Mouse (Mus musculus) hindbrain, embryonic 14.5 days (tissue): ENCODE data around the gene Gm36210. TPM values are rescaled to one million over a fixed set of nuclear protein-coding genes. Genes with fewer than 3 reads are reported as not detected.

Experiments
- ATAC-seq: fragments of 200-750 bp; cut with Nextera tagmentation; 2 replicates; pipeline ENCODE4 v1.8.0; 2017; ENCODE audit warnings: moderate number of reproducible peaks, mild to moderate bottlenecking, moderate TSS enrichment, moderate library complexity; ENCODE audit not compliant: low FRiP score
- DNase-seq: peaks from one replicate; pipeline ENCODE4 v3.0.0-alpha.2; 2015; ENCODE audit warnings: low spot score
- H3K27ac ChIP-seq: fragments of 300-500 bp; sonication (generic); 2 replicates; pipeline ENCODE4 v1.5.1; 2014; ENCODE audit warnings: mild to moderate bottlenecking, moderate library complexity
- H3K27me3 ChIP-seq: fragments of 300-500 bp; sonication (generic); 2 replicates; pipeline ENCODE4 v1.6.1; 2014; ENCODE audit warnings: mild to moderate bottlenecking, low read length, mixed read lengths; ENCODE audit not compliant: control insufficient read depth, insufficient read depth
- H3K36me3 ChIP-seq: fragments of 300-500 bp; sonication (generic); replicated peaks from 2 replicates; pipeline ENCODE4 v1.6.1; 2014; ENCODE audit not compliant: control insufficient read depth, insufficient read depth
- H3K4me1 ChIP-seq: fragments of 300-500 bp; sonication (generic); replicated peaks from 2 replicates; pipeline ENCODE4 v1.6.1; 2014; ENCODE audit warnings: antibody characterized with exemption, low read length, mixed read lengths; ENCODE audit not compliant: control insufficient read depth, insufficient read depth
- H3K4me2 ChIP-seq: fragments of 300-500 bp; sonication (generic); replicated peaks from 2 replicates; pipeline ENCODE4 v1.6.1; 2014; ENCODE audit warnings: mild to moderate bottlenecking, moderate library complexity
- H3K4me3 ChIP-seq: fragments of 300-500 bp; sonication (generic); replicated peaks from 2 replicates; pipeline ENCODE4 v1.5.1; 2014; ENCODE audit warnings: mild to moderate bottlenecking, low read length
- H3K9ac ChIP-seq: fragments of 300-500 bp; sonication (generic); 2 replicates; pipeline ENCODE4 v1.6.1; 2014
- H3K9me3 ChIP-seq: fragments of 300-500 bp; sonication (generic); 2 replicates; pipeline ENCODE4 v1.6.1; 2016; ENCODE audit warnings: low read length; ENCODE audit not compliant: control insufficient read depth
- WGBS: fragments of 180-500 bp; shearing (Covaris S2); extraction: QIAGEN DNeasy Blood & Tissue Kit; methylation state at CpG from one replicate; pipeline ENCODE4 v1.1.7; 2014; 5-methylcytosine and 5-hydroxymethylcytosine counted together
- polyA plus RNA-seq: library from polyadenylated mRNA; unstranded; fragments of >200 nt; fragmentation: Nextera tagmentation; extraction: Ambion mirVana; gene quantifications from 2 replicates; pipeline ENCODE4 v1.2.1, GENCODE M21; 2014

Gm36210 gene
- 0.25 and 0.43 TPM in 2 replicates for polyA plus RNA-seq

DNA sequence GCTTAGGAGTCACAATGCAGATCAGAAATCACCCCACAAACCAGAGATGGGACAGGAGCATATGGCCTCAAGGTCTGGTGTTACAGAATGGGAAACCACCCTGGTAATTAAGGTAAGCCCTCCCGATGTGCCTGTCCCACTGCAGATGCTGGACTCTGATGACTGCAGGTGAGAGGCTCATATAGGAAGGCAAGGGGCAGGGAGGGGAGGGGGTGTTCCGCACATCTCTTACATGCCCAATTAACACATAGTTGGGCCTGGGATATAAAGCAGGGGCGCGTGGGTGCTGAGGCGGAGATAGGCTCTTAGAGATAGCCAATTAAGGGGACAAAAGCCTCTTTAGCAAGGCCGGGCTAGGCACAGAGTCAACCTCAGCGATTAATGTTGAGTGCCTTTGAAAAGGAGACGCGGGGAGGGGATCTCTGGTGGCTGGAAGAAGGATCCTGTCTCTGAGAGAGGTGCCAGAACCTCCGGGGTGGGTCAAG lies at the start of gene Gm36210:
Gene Gm36210, minus strand, starts transcription at position 51 of the 485 bp plus-strand sequence.
- DNase-seq (no peak), ATAC-seq (no peak; the same call in 1 of the 2 replicates)
- Histone ChIP-seq H3K36me3 (no peaks in the 10 kb centered on the region), H3K27me3 (no peaks in the 10 kb centered on the region), H3K4me1 (no peaks in the 10 kb centered on the region), H3K9me3 (no peaks in the 10 kb centered on the region), H3K4me3 (no peak within 1 kb of the TSS), H3K27ac (no peak within 1 kb of the TSS), H3K4me2 (no peak within 1 kb of the TSS), H3K9ac (no peak within 1 kb of the TSS)
- 54% methylated on average over 10 of the region's 10 CpGs for WGBS

DNA sequence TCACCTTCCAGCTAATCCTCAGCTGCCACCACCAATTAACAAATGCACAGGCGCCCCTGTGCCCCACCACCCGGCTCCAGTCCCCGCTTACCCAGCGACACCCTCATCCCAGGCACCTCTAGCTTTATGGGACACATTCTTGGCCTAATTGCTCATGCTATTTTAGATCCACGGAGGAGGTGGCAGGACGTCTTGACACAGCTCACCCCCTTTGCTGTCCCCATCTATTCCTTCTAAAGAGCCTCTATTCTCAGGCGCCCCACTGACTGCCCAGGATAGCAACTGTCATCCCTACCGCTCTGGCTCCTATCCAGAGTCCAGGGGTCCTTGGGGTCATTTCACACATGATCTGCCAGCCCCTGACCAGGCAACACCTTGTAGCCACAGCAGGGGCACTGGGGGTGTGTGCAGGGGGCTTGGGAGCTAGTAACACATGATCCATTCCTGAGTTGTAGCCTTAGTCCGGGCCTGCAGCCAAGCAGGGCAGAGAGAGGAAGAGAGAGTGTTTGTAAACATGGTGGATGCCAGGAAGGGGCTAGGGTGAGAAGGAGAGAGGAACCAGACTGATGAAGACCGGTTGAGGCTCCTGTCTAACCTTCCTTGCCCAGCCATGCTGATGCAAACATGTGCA lies 47.6 kb upstream of the Gm36210 start:
- ATAC-seq (no peak), DNase-seq (no peak)
- Histone ChIP-seq H3K4me2 (no peak overlapping the region), H3K9me3 (no peaks in the 10 kb centered on the region), H3K4me3 (no peak overlapping the region), H3K27me3 (no peaks in the 10 kb centered on the region), H3K9ac (no peak overlapping the region), H3K36me3 (no peaks in the 10 kb centered on the region), H3K4me1 (no peaks in the 10 kb centered on the region), H3K27ac (no peak overlapping the region)
- WGBS, result 37% methylated on average over 10 of the region's 10 CpGs

DNA sequence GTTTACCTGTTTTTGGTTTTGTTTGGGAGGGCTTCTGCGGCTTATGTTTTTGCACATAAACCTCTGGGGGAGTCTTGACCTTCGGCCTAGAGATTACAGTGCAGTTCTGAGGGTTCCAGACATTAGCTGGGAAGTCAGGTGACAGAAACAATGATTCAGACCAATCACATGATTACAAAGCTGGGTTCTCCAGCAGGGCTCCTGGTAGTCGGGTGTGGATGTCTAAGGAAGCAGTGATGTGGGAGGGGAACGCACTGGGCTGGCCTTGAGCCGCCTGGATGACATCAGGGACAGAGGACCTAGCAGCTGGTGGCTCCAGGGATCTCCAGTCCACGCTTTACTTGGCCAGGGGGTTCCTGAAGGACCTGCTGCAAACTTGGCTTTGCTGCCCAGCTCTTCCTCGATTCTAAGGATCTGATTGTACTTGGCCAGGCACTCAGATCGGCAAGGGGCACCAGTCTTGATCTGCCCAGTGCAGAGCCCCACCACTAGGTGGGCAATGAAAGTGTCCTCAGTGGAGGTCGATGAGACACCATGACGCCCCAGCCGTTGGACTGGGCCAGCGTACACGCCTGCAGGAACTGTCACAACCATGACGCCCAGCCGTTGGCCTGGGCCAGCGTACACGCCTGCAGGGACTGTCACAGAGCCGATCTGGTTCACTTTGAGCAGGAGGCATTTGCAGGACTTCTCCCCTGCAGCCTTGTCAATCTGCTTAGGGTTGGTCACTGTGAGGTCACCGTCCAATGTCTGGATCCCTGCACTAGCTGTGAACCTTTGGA lies 44.4 kb upstream of the Gm36210 start:
- WGBS, result 88% methylated on average over 19 of the region's 19 CpGs
- no peak overlapping the region for H3K4me3 ChIP-seq
- ATAC-seq (no peak), DNase-seq (no peak)
- H3K27me3 ChIP-seq, result no peaks in the 10 kb centered on the region
- no peak overlapping the region for H3K9ac ChIP-seq
- no peak overlapping the region for H3K4me2 ChIP-seq
- no peaks in the 10 kb centered on the region for H3K4me1 ChIP-seq
- H3K27ac ChIP-seq, result no peak overlapping the region
- no peaks in the 10 kb centered on the region for H3K9me3 ChIP-seq
- no peaks in the 10 kb centered on the region for H3K36me3 ChIP-seq

DNA sequence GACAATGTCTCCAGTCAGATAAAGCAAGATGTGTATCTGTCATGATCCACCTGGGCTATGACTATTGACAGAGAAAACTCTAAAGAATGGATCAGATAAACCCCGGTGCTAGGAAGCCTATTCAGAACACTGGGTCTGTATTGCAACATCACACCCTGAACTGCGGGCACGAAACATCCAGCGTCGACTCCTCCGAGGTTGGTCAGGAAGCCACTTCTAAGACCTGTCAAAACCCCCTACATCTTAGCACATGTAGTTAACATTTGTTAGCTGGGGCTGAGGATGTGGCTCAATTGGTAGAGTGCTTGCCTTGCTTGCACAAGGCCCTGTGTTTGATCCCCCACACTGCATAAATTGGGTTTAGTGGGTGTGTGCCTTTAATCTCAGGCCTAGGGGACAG lies 42.1 kb upstream of the Gm36210 start:
- 84% methylated on average over 6 of the region's 6 CpGs for WGBS
- Histone ChIP-seq H3K27ac (no peak overlapping the region), H3K4me1 (no peaks in the 10 kb centered on the region), H3K4me3 (no peak overlapping the region), H3K4me2 (no peak overlapping the region), H3K27me3 (no peaks in the 10 kb centered on the region), H3K36me3 (no peaks in the 10 kb centered on the region), H3K9me3 (no peaks in the 10 kb centered on the region), H3K9ac (no peak overlapping the region)
- DNase-seq (no peak), ATAC-seq (no peak)

DNA sequence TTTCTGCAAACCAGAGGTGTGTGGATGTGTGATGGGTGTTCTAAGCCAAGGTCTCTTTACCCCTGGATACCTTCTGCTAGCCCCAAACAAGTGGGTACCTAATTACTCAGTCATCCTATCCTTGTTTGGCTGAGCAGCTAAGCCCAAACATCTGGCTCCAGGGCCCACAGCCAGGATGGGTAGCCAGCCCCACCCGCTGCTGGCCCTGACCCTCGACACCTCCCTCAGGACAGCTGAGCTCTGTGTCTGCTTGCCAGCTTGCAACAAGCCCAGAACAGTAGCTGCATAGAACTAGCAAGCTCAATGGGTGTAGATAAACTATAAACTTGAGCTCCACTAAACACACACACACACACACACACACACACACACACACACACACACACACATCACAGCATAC lies 41.5 kb upstream of the Gm36210 start:
- no peak overlapping the region for H3K27ac ChIP-seq
- H3K9me3 ChIP-seq, result no peaks in the 10 kb centered on the region
- DNase-seq (no peak), ATAC-seq (no peak)
- no peak overlapping the region for H3K9ac ChIP-seq
- H3K36me3 ChIP-seq, result no peaks in the 10 kb centered on the region
- no peaks in the 10 kb centered on the region for H3K4me1 ChIP-seq
- H3K4me3 ChIP-seq, result no peak overlapping the region
- no peak overlapping the region for H3K4me2 ChIP-seq
- H3K27me3 ChIP-seq, result no peaks in the 10 kb centered on the region
- 45% methylated on average over 2 of the region's 2 CpGs for WGBS

DNA sequence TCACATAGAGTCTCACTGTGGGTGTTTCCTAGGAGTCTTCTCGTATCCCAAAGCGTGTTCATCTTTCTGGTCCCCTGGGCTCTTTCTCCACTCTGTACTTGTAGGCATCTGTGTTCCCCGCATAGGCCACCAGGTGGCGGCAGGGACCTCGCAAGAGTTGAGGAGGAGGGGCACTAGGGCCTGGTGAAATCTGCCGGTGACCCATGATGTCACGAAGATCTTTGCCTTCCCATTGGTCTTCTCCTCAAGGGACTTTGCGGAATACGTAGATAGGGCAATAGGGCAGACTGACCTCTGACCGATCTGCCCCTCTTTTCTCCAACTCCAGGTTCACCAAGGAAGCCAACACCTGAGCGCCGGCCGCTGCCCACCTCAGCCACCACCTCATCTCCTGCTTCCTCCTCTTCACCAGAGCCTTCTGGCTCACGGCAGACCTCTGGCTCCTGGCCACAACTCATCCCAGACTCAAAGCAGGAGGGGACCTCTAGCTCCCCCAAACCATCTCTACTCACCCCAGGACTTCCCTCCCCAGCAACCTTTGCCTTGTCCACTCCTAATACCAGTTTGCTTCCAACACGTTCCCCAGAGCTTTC lies 37.0 kb upstream of the Gm36210 start:
- ATAC-seq (peak; percentile 57; the same call in 1 of the 2 replicates), DNase-seq (peak; percentile 89)
- no peak overlapping the region for H3K9ac ChIP-seq
- H3K27ac ChIP-seq, result no peak overlapping the region
- peak overlapping the region; percentile 44 for H3K4me2 ChIP-seq
- peak overlapping the region; percentile 25 for H3K4me3 ChIP-seq
- no peaks in the 10 kb centered on the region for H3K36me3 ChIP-seq
- H3K27me3 ChIP-seq, result no peaks in the 10 kb centered on the region
- H3K9me3 ChIP-seq, result no peaks in the 10 kb centered on the region
- 23% methylated on average over 15 of the region's 15 CpGs for WGBS
- H3K4me1 ChIP-seq, result no peaks in the 10 kb centered on the region

DNA sequence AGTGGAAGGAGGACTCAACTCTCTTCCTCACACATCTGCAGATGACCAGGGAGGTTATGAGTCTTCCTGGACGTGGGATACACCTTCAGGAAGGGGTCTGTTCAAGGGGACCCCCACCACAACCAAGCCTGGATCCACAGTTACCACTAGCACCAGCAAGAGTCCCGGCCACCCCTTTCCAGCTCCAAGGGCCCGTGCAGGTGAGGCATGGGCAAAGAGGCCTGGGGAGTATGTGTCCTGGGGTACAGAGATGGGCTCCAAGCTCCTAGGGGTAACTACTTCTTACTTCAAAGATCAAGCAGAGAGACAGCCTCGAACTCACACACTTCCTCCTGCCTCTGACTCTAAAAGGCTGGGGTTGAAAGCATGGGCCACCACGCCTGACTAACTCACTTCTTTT lies 36.4 kb upstream of the Gm36210 start:
- no peak overlapping the region for H3K4me2 ChIP-seq
- no peak overlapping the region for H3K9ac ChIP-seq
- no peaks in the 10 kb centered on the region for H3K27me3 ChIP-seq
- H3K4me1 ChIP-seq, result no peaks in the 10 kb centered on the region
- no peak for DNase-seq
- H3K9me3 ChIP-seq, result no peaks in the 10 kb centered on the region
- 46% methylated on average over 5 of the region's 5 CpGs for WGBS
- H3K36me3 ChIP-seq, result no peaks in the 10 kb centered on the region
- H3K27ac ChIP-seq, result no peak overlapping the region
- no peak overlapping the region for H3K4me3 ChIP-seq
- no peak for ATAC-seq

DNA sequence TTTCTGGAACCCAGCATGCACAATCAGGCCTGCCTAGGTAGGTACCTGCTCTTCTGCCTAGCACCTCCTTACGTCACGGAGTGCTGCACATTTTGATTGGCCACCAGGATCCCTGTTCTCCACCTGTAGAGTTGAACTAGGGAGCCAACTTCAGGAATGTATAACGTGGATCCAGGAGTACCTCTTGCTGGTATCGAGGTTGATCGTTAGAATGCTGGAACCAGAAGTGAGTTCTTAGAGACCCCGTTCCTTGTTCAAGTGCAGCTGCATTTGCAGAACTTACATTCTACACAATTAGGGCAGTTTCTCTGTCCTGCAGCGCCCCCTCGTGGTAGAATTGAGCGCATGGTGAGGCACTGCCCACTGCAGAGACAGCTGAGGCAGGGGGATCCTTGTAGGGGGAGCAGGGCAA lies 33.8 kb upstream of the Gm36210 start:
- Histone ChIP-seq H3K36me3 (no peaks in the 10 kb centered on the region), H3K9me3 (no peaks in the 10 kb centered on the region), H3K27me3 (no peaks in the 10 kb centered on the region), H3K4me2 (no peak overlapping the region), H3K9ac (no peak overlapping the region), H3K4me3 (no peak overlapping the region), H3K27ac (no peak overlapping the region), H3K4me1 (no peaks in the 10 kb centered on the region)
- ATAC-seq (peak; percentile 54), DNase-seq (peak; percentile 85)
- WGBS, result 24% methylated on average over 9 of the region's 9 CpGs

DNA sequence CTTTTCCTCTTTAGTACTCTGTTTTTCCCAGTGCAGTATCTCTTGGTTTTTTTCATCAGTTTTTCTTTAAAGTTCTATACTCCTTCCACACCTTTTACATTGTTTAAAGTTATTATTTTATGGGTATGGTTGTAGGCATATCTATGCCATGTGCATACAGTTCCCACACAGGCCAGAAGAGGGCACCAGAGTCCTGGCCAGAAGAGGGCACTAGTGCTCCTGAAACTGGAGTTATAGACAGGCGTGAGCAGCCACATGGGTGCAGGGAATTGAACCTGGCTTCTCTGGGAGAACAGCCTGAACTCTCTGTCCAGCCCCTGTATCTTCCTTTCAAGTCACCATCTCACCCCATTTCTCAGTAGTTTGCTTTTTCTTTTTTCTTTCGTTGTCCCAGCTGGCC lies 32.1 kb upstream of the Gm36210 start:
- no peaks in the 10 kb centered on the region for H3K36me3 ChIP-seq
- H3K27me3 ChIP-seq, result no peaks in the 10 kb centered on the region
- H3K9me3 ChIP-seq, result no peaks in the 10 kb centered on the region
- no peak overlapping the region for H3K27ac ChIP-seq
- H3K4me1 ChIP-seq, result no peaks in the 10 kb centered on the region
- H3K4me2 ChIP-seq, result no peak overlapping the region
- H3K9ac ChIP-seq, result no peak overlapping the region
- DNase-seq (peak; percentile 57), ATAC-seq (no peak)
- WGBS, result 37% methylated on average over 2 of the region's 2 CpGs
- H3K4me3 ChIP-seq, result no peak overlapping the region
